Mouse (Mus musculus): ENCODE measurements around the gene Grtp1. TPM values are rescaled to one million over a fixed set of nuclear protein-coding genes. Genes with fewer than 3 reads are reported as not detected.

Gene Grtp1
- polyA plus RNA-seq, 1 experiment from 2014 or later, result 12.1 TPM

- ATAC-seq (no peak), DNase-seq (no peak)
- no peak for TF ChIP-seq CTCF (IDR thresholded peaks at IDR 0.05; ENCODE audit: low read depth)
- no peak for TF ChIP-seq EP300 (IDR thresholded peaks at IDR 0.05; ENCODE audit: low read depth)
- no peaks in the 10 kb centered on the region for H3K27me3 ChIP-seq (ENCODE audit: insufficient read depth, low read length)
- no peak overlapping the region for H3K9ac ChIP-seq (replicated peaks)
- no peak overlapping the region for H3K4me3 ChIP-seq (ENCODE audit: low read depth, low read length)
- H3K27ac ChIP-seq (ENCODE audit: low read depth), result no peak overlapping the region
- no peak overlapping the region for H3K4me2 ChIP-seq (ENCODE audit: low read depth, low read length)
- no peaks in the 10 kb centered on the region for H3K36me3 ChIP-seq (replicated peaks; ENCODE audit: insufficient read depth, low read length)
- WGBS (ENCODE audit: insufficient replicate concordance), result 83% methylated on average over 4 of the region's 4 CpGs
- no peaks in the 10 kb centered on the region for H3K4me1 ChIP-seq (ENCODE audit: insufficient read depth)
- H3K9me3 ChIP-seq (ENCODE audit: low read length), result no peaks in the 10 kb centered on the region
These were observed 30.1 kb upstream of the Grtp1 start for GRCm38 (mm10) chr8:13230471-13230870.

- no peaks in the 10 kb centered on the region for H3K36me3 ChIP-seq (replicated peaks; ENCODE audit: insufficient read depth, low read length)
- H3K9me3 ChIP-seq (ENCODE audit: low read length), result no peaks in the 10 kb centered on the region
- no peak overlapping the region for H3K4me2 ChIP-seq (ENCODE audit: low read depth, low read length)
- H3K9ac ChIP-seq (replicated peaks), result no peak overlapping the region
- H3K4me1 ChIP-seq (ENCODE audit: insufficient read depth), result no peaks in the 10 kb centered on the region
- H3K27me3 ChIP-seq (ENCODE audit: insufficient read depth, low read length), result no peaks in the 10 kb centered on the region
- H3K4me3 ChIP-seq (ENCODE audit: low read depth, low read length), result no peak overlapping the region
- DNase-seq, result no peak
- no peak for TF ChIP-seq CTCF (IDR thresholded peaks at IDR 0.05; ENCODE audit: low read depth)
- no peak for TF ChIP-seq EP300 (IDR thresholded peaks at IDR 0.05; ENCODE audit: low read depth)
- 74% methylated on average over 12 of the region's 12 CpGs for WGBS (ENCODE audit: insufficient replicate concordance)
- ATAC-seq, result no peak
- no peak overlapping the region for H3K27ac ChIP-seq (ENCODE audit: low read depth)
These were observed 29.4 kb upstream of the Grtp1 start for GRCm38 (mm10) chr8:13229802-13230201.

GRCm38 (mm10) chr8:13228923-13229610 lies 28.6 kb upstream of the Grtp1 start:
- Histone ChIP-seq H3K9me3 (ENCODE audit: low read length) (no peaks in the 10 kb centered on the region), H3K9ac (replicated peaks) (no peak overlapping the region), H3K27ac (ENCODE audit: low read depth) (no peak overlapping the region), H3K27me3 (ENCODE audit: insufficient read depth, low read length) (no peaks in the 10 kb centered on the region), H3K4me2 (ENCODE audit: low read depth, low read length) (no peak overlapping the region), H3K4me3 (ENCODE audit: low read depth, low read length) (no peak overlapping the region), H3K4me1 (ENCODE audit: insufficient read depth) (no peaks in the 10 kb centered on the region), H3K36me3 (replicated peaks; ENCODE audit: insufficient read depth, low read length) (no peaks in the 10 kb centered on the region)
- TF ChIP-seq EP300 (IDR thresholded peaks at IDR 0.05; ENCODE audit: low read depth) (no peak), CTCF (IDR thresholded peaks at IDR 0.05; ENCODE audit: low read depth) (no peak)
- WGBS (ENCODE audit: insufficient replicate concordance), result 57% methylated on average over 9 of the region's 9 CpGs
- ATAC-seq (no peak), DNase-seq (no peak)

GRCm38 (mm10) chr8:13227184-13227583 lies 26.8 kb upstream of the Grtp1 start:
- H3K27me3 ChIP-seq (ENCODE audit: insufficient read depth, low read length), result no peaks in the 10 kb centered on the region
- no peaks in the 10 kb centered on the region for H3K36me3 ChIP-seq (replicated peaks; ENCODE audit: insufficient read depth, low read length)
- no peak for TF ChIP-seq CTCF (IDR thresholded peaks at IDR 0.05; ENCODE audit: low read depth)
- TF ChIP-seq EP300 (IDR thresholded peaks at IDR 0.05; ENCODE audit: low read depth), result no peak
- H3K4me1 ChIP-seq (ENCODE audit: insufficient read depth), result no peaks in the 10 kb centered on the region
- no peak overlapping the region for H3K27ac ChIP-seq (ENCODE audit: low read depth)
- no peak for ATAC-seq
- no peaks in the 10 kb centered on the region for H3K9me3 ChIP-seq (ENCODE audit: low read length)
- H3K4me3 ChIP-seq (ENCODE audit: low read depth, low read length), result no peak overlapping the region
- no peak overlapping the region for H3K4me2 ChIP-seq (ENCODE audit: low read depth, low read length)
- H3K9ac ChIP-seq (replicated peaks), result no peak overlapping the region
- WGBS (ENCODE audit: insufficient replicate concordance), result 50% methylated on average over 3 of the region's 3 CpGs
- no peak for DNase-seq

- H3K9ac ChIP-seq (replicated peaks), result no peak overlapping the region
- H3K4me3 ChIP-seq (ENCODE audit: low read depth, low read length), result no peak overlapping the region
- WGBS (ENCODE audit: insufficient replicate concordance), result 67% methylated on average over 6 of the region's 6 CpGs
- H3K9me3 ChIP-seq (ENCODE audit: low read length), result no peaks in the 10 kb centered on the region
- H3K4me1 ChIP-seq (ENCODE audit: insufficient read depth), result no peaks in the 10 kb centered on the region
- no peaks in the 10 kb centered on the region for H3K27me3 ChIP-seq (ENCODE audit: insufficient read depth, low read length)
- no peak for TF ChIP-seq EP300 (IDR thresholded peaks at IDR 0.05; ENCODE audit: low read depth)
- TF ChIP-seq CTCF (IDR thresholded peaks at IDR 0.05; ENCODE audit: low read depth), result no peak
- H3K27ac ChIP-seq (ENCODE audit: low read depth), result no peak overlapping the region
- DNase-seq (no peak), ATAC-seq (no peak)
- H3K36me3 ChIP-seq (replicated peaks; ENCODE audit: insufficient read depth, low read length), result no peaks in the 10 kb centered on the region
- no peak overlapping the region for H3K4me2 ChIP-seq (ENCODE audit: low read depth, low read length)
These were observed 25.9 kb upstream of the Grtp1 start for GRCm38 (mm10) chr8:13226288-13226687.

- no peaks in the 10 kb centered on the region for H3K4me1 ChIP-seq (ENCODE audit: insufficient read depth)
- ATAC-seq (no peak), DNase-seq (no peak)
- H3K36me3 ChIP-seq (replicated peaks; ENCODE audit: insufficient read depth, low read length), result no peaks in the 10 kb centered on the region
- no peak overlapping the region for H3K4me2 ChIP-seq (ENCODE audit: low read depth, low read length)
- no peak for TF ChIP-seq CTCF (IDR thresholded peaks at IDR 0.05; ENCODE audit: low read depth)
- no peak for TF ChIP-seq EP300 (IDR thresholded peaks at IDR 0.05; ENCODE audit: low read depth)
- WGBS (ENCODE audit: insufficient replicate concordance), result 79% methylated on average over 9 of the region's 9 CpGs
- no peak overlapping the region for H3K4me3 ChIP-seq (ENCODE audit: low read depth, low read length)
- H3K9me3 ChIP-seq (ENCODE audit: low read length), result no peaks in the 10 kb centered on the region
- H3K27me3 ChIP-seq (ENCODE audit: insufficient read depth, low read length), result no peaks in the 10 kb centered on the region
- no peak overlapping the region for H3K9ac ChIP-seq (replicated peaks)
- H3K27ac ChIP-seq (ENCODE audit: low read depth), result no peak overlapping the region
These were observed 24.0 kb upstream of the Grtp1 start for GRCm38 (mm10) chr8:13224426-13224825.

Measured in liver, postnatal 0 days (tissue).